Mouse (Mus musculus): Measurements from ENCODE around the gene Slc34a1. TPM values are rescaled to one million over a fixed set of nuclear protein-coding genes. Genes with fewer than 3 reads are reported as not detected.
A peak's percentile ranks its signal among the peaks of the same experiment; 100 is the strongest.

Gene Slc34a1
- polyA plus RNA-seq, 1 experiment from 2014 or later, result 0.20 TPM

- no peak for ATAC-seq (ENCODE audit: insufficient number of reproducible peaks, low FRiP score, low TSS enrichment, low read depth)
- Histone ChIP-seq H3K4me1 (peaks cover 10% of the 10 kb centered on the region), H3K36me3 (no peaks in the 10 kb centered on the region), H3K27ac (0 out of 2 replicates have a peak overlapping the region, but pooled peaks have one; percentile 6), H3K27me3 (peaks cover 9% of the 10 kb centered on the region; the same call in 1 of the 2 replicates), H3K4me3 (no peak overlapping the region), H3K9me3 (no peaks in the 10 kb centered on the region), H3K4me2 (0 out of 2 replicates have a peak overlapping the region, but pooled peaks have one; percentile 26), H3K9ac (no peak overlapping the region)
- WGBS, result 72% methylated on average over 13 of the region's 13 CpGs
These were observed 7.9 kb downstream of the Slc34a1 start for GRCm38 (mm10) chr13:55405783-55406390.

GRCm38 (mm10) chr13:55407341-55407740 is 9.4 kb downstream of the Slc34a1 start:
- WGBS, result 82% methylated on average over 4 of the region's 4 CpGs

GRCm38 (mm10) chr13:55408546-55409120 is 10.6 kb downstream of the Slc34a1 start:
- Histone ChIP-seq H3K36me3 (no peaks in the 10 kb centered on the region), H3K9ac (no peak overlapping the region), H3K9me3 (no peaks in the 10 kb centered on the region), H3K27me3 (peaks cover 10% of the 10 kb centered on the region; the same call in 1 of the 2 replicates), H3K4me1 (peaks cover 10% of the 10 kb centered on the region), H3K27ac (no peak overlapping the region), H3K4me3 (no peak overlapping the region), H3K4me2 (no peak overlapping the region)
- 82% methylated on average over 19 of the region's 19 CpGs for WGBS
- no peak for ATAC-seq (ENCODE audit: insufficient number of reproducible peaks, low FRiP score, low TSS enrichment, low read depth)

More at GRCm38 (mm10) chr13:55407341-55407740, 9.4 kb downstream of the Slc34a1 start:
- no peak overlapping the region for H3K9ac ChIP-seq
- no peak for ATAC-seq (ENCODE audit: insufficient number of reproducible peaks, low FRiP score, low TSS enrichment, low read depth)
- H3K4me2 ChIP-seq, result no peak overlapping the region
- H3K4me1 ChIP-seq, result peaks cover 10% of the 10 kb centered on the region
- H3K27me3 ChIP-seq, result peaks cover 6% of the 10 kb centered on the region; the same call in 1 of the 2 replicates
- no peak overlapping the region for H3K27ac ChIP-seq
- no peaks in the 10 kb centered on the region for H3K36me3 ChIP-seq
- H3K4me3 ChIP-seq, result no peak overlapping the region
- no peaks in the 10 kb centered on the region for H3K9me3 ChIP-seq

DNA sequence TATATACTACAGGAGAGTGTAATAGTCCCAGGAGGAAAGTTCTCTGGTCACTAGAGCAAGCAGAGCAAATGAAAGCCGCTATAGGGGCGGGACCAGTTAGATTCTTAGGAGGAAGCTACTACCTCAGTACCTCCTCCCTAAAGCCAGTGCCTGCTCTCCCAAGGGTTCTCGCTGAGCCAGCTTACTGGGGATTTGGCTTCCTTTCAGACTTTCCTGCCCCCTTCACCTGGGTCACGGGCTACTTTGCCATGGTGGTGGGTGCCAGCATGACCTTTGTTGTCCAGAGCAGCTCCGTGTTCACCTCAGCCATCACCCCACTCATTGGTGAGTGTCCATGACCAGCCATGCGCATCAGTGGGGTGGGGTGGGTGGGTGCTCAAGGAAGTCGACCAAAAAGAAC is 13.8 kb downstream of the Slc34a1 start:
- no peak for ATAC-seq (ENCODE audit: insufficient number of reproducible peaks, low FRiP score, low TSS enrichment, low read depth)
- Histone ChIP-seq H3K9me3 (no peaks in the 10 kb centered on the region), H3K4me3 (no peak overlapping the region), H3K27ac (no peak overlapping the region), H3K4me1 (peaks cover 9% of the 10 kb centered on the region), H3K27me3 (peaks cover 15% of the 10 kb centered on the region; the same call in 1 of the 2 replicates), H3K4me2 (no peak overlapping the region), H3K9ac (no peak overlapping the region), H3K36me3 (no peaks in the 10 kb centered on the region)
- WGBS, result 73% methylated on average over 7 of the region's 7 CpGs

DNA sequence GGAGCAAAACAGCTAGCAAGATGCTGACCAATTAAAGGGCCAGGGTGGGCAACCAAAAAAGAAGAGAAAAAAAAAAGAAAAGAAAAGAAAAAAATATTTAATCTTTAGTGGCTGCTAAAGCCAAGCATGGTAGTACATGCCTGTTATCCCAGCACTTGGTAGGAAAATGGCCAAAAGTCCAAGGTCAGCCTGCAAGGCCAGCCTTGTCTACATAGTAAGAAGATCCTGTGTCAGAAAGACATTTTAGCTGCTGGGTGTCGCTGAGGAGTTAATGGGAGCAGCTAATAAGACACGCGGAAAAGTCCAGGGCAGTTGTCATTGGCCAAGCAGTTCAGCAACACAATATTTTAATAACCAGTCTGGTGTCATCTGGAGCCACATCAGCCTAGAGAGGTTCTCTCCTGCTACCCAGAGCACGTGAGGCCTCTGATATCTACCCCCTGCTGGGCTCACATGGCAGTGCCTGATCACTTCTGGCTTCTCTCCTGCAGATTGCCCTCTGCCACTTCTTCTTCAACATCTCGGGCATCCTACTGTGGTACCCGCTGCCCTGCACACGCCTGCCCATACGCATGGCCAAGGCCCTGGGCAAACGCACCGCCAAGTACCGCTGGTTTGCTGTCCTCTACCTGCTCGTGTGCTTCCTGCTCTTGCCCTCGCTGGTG is 14.8 kb downstream of the Slc34a1 start:
- Histone ChIP-seq H3K4me1 (peaks cover 10% of the 10 kb centered on the region), H3K9me3 (no peaks in the 10 kb centered on the region), H3K27me3 (peaks cover 15% of the 10 kb centered on the region; the same call in 1 of the 2 replicates), H3K36me3 (no peaks in the 10 kb centered on the region), H3K4me3 (no peak overlapping the region), H3K9ac (no peak overlapping the region), H3K27ac (no peak overlapping the region), H3K4me2 (no peak overlapping the region)
- WGBS, result 84% methylated on average over 13 of the region's 13 CpGs
- ATAC-seq (ENCODE audit: insufficient number of reproducible peaks, low FRiP score, low TSS enrichment, low read depth), result no peak

- 81% methylated on average over 12 of the region's 12 CpGs for WGBS
- Histone ChIP-seq H3K27ac (no peak overlapping the region), H3K9ac (no peak overlapping the region), H3K4me2 (no peak overlapping the region), H3K4me3 (no peak overlapping the region), H3K4me1 (peaks cover 13% of the 10 kb centered on the region), H3K27me3 (peaks cover 17% of the 10 kb centered on the region; the same call in 1 of the 2 replicates), H3K9me3 (no peaks in the 10 kb centered on the region), H3K36me3 (no peaks in the 10 kb centered on the region)
- no peak for ATAC-seq (ENCODE audit: insufficient number of reproducible peaks, low FRiP score, low TSS enrichment, low read depth)
These were observed 15.3 kb downstream of the Slc34a1 start for GRCm38 (mm10) chr13:55413333-55413732.

- H3K4me1 ChIP-seq, result peaks cover 15% of the 10 kb centered on the region
- no peak for ATAC-seq (ENCODE audit: insufficient number of reproducible peaks, low FRiP score, low TSS enrichment, low read depth)
- peak within 1 kb of the TSS; percentile 60 for H3K4me2 ChIP-seq
- no peak within 1 kb of the TSS for H3K27ac ChIP-seq
- H3K36me3 ChIP-seq, result no peaks in the 10 kb centered on the region
- 11% methylated on average over 41 of the region's 41 CpGs for WGBS
- H3K9ac ChIP-seq, result 0 out of 2 replicates have a peak within 1 kb of the TSS, but pooled peaks have one; percentile 10
- H3K9me3 ChIP-seq, result no peaks in the 10 kb centered on the region
- H3K27me3 ChIP-seq, result peaks cover 32% of the 10 kb centered on the region
- peak within 1 kb of the TSS; percentile 37 for H3K4me3 ChIP-seq
These were observed 16.9 kb downstream of the Slc34a1 start, which contains the start of gene Pfn3 for GRCm38 (mm10) chr13:55414743-55415380. Pfn3 (minus strand) TSS chr13:55415232.

DNA sequence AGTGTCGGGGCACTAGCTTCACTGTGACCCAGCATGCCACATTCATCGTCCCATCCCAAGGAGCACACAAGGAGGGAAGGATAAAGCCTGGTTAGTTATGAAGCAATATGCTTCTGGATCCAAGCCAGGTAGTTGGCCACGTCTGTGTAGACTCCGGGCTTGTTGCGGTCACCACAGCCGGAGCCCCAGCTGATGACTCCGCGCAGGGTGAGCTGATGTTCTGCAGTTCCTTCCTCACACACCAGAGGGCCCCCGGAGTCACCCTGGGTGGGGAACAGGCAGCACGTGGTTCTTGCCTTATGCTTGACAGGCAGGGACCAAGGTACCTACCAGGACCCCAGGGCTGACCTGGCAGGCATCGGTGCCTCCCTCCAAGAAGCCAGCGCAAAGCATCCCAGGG is 20.0 kb downstream of the Slc34a1 start:
- H3K9me3 ChIP-seq, result no peaks in the 10 kb centered on the region
- peaks cover 33% of the 10 kb centered on the region for H3K4me1 ChIP-seq
- no peak overlapping the region for H3K27ac ChIP-seq
- 0 out of 2 replicates have a peak overlapping the region, but pooled peaks have one; percentile 21 for H3K4me2 ChIP-seq
- no peak overlapping the region for H3K4me3 ChIP-seq
- H3K27me3 ChIP-seq, result peaks cover 59% of the 10 kb centered on the region
- ATAC-seq (ENCODE audit: insufficient number of reproducible peaks, low FRiP score, low TSS enrichment, low read depth), result no peak
- no peaks in the 10 kb centered on the region for H3K36me3 ChIP-seq
- H3K9ac ChIP-seq, result no peak overlapping the region
- WGBS, result 9% methylated on average over 12 of the region's 12 CpGs

GRCm38 (mm10) chr13:55419142-55419541 is 21.2 kb downstream of the Slc34a1 start:
- no peak for ATAC-seq (ENCODE audit: insufficient number of reproducible peaks, low FRiP score, low TSS enrichment, low read depth)
- H3K9me3 ChIP-seq, result no peaks in the 10 kb centered on the region
- H3K27ac ChIP-seq, result no peak overlapping the region
- peaks cover 52% of the 10 kb centered on the region for H3K27me3 ChIP-seq
- no peaks in the 10 kb centered on the region for H3K36me3 ChIP-seq
- no peak overlapping the region for H3K9ac ChIP-seq
- WGBS, result 71% methylated on average over 5 of the region's 5 CpGs
- no peak overlapping the region for H3K4me3 ChIP-seq
- no peak overlapping the region for H3K4me2 ChIP-seq
- peaks cover 33% of the 10 kb centered on the region for H3K4me1 ChIP-seq

GRCm38 (mm10) chr13:55420018-55420932 is 22.3 kb downstream of the Slc34a1 start:
- Histone ChIP-seq H3K9me3 (no peaks in the 10 kb centered on the region), H3K9ac (no peak overlapping the region), H3K4me2 (peak overlapping the region; percentile 43), H3K27me3 (peaks cover 46% of the 10 kb centered on the region), H3K36me3 (no peaks in the 10 kb centered on the region), H3K27ac (no peak overlapping the region), H3K4me3 (peak overlapping the region; percentile 29), H3K4me1 (peaks cover 25% of the 10 kb centered on the region)
- 29% methylated on average over 51 of the region's 51 CpGs for WGBS
- ATAC-seq (ENCODE audit: insufficient number of reproducible peaks, low FRiP score, low TSS enrichment, low read depth), result no peak

Measured in limb, embryonic 15.5 days (tissue).